Mouse (Mus musculus) retina, postnatal 1 day (tissue): ENCODE results near the gene Prox1.

Source experiments
- DNase-seq: peaks from one replicate; pipeline ENCODE4 v3.0.0-alpha.2; 2012

Gene Prox1

DNA sequence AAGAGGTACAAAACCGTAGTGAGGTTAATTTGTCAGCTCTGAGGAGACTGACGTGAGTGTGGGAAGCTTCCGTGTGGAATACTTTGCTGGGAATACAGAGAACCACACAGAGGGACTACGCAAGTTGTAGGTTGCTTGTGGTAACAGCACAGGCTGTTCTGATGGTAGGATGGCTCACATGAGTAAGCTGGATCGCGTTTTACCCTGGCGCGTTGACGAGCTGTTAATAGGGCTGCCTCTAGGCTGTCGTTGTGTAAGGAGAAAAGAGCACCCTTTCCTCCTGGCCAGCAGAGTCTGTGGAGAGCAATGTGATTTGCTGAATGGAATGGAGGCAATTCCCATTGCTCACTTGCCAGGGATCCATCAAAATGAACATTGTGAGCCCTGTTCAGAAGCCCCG lies 93.9 kb downstream of the Prox1 start:
- DNase-seq = no peak
